Mouse (Mus musculus): ENCODE data around the gene Kdm2a.

- TF ChIP-seq CTCF (IDR thresholded peaks at IDR 0.05 in 2 of 3, conservative IDR thresholded peaks at IDR 0.05 in 1 of 3; ENCODE audit: control insufficient read depth in 1 of 3, insufficient read depth in 1 of 3, low read depth in 2 of 3, low read length in 3 of 3, poor library complexity in 1 of 3, severe bottlenecking in 1 of 3) = no peak
- TF ChIP-seq ZC3H11A (IDR thresholded peaks at IDR 0.05; ENCODE audit: low read depth, low read length) = no peak
- no peak for TF ChIP-seq POLR2AphosphoS5 (IDR thresholded peaks at IDR 0.05; ENCODE audit: borderline replicate concordance, low read depth, low read length)
- TF ChIP-seq ETS1 (IDR thresholded peaks at IDR 0.05; ENCODE audit: low read depth, low read length) = no peak
- no peak for TF ChIP-seq KAT2A (conservative IDR thresholded peaks at IDR 0.05; ENCODE audit: low read depth, low read length)
- no peak for TF ChIP-seq MAZ (IDR thresholded peaks at IDR 0.05; ENCODE audit: low read depth, low read length)
- TF ChIP-seq JUND (IDR thresholded peaks at IDR 0.05; ENCODE audit: low read depth, low read length) = no peak
- TF ChIP-seq ZNF384 (IDR thresholded peaks at IDR 0.05; ENCODE audit: low read depth, low read length) = no peak
- no peak for TF ChIP-seq CHD2 (IDR thresholded peaks at IDR 0.05; ENCODE audit: low read length)
- no peak for TF ChIP-seq ZKSCAN1 (IDR thresholded peaks at IDR 0.05; ENCODE audit: low read depth, low read length)
These were observed 27.4 kb downstream of the Kdm2a start for GRCm38 (mm10) chr19:4370656-4371055.

Measured in MEL (cell line).